Mouse (Mus musculus) gastrocnemius, adult 8-10 months (tissue): ENCODE measurements at regions not wholly inside any gene's neighbourhood (a gene's known extent, or its start where the extent isn't known, plus 50 kb on each side); places are given as distances from the start of the nearest gene placed in this dataset.

Experiments
- DNase-seq, 2 experiments: peaks; one replicate each; pipeline ENCODE4 v3.0.0; 2022; ENCODE audit warnings: low spot score in 2 of 2

DNA sequence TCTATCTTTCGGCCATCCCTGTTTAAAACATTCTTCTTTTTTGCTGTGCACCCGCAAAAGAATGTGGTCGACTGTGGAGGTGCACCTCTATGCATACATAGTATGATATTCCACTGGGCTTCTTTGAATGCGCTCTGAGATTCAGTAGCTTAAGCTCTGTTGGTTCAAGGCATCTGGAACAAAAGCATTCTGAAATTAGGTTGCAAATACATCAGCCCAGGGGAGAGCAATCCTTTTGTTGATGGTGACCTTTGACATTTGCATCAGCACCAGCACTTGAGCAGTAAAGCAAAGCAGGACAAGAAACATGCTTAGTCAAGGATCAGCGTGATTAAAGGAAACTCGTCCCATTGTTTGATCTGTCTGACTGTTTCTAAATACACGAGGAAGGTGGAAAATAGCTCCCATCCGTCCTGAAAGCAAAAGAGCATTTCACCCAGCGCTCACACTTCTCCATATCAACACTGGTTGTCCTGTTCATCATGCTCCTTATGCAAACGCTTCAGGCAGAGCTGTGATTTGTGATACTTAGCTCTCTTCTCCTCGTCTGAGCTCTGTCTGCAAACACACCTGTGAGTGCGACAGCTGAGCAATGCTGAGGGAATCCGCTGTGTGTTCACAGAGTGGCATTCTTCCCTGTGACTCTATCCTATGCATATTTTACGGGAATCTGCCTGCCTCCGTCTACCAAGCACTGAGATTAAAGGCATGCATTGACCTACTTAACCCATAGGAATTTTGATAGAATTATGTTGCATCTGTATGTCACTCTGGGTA is 67.4 kb upstream of the Dkk2 start:
- DNase-seq, result no peak

DNA sequence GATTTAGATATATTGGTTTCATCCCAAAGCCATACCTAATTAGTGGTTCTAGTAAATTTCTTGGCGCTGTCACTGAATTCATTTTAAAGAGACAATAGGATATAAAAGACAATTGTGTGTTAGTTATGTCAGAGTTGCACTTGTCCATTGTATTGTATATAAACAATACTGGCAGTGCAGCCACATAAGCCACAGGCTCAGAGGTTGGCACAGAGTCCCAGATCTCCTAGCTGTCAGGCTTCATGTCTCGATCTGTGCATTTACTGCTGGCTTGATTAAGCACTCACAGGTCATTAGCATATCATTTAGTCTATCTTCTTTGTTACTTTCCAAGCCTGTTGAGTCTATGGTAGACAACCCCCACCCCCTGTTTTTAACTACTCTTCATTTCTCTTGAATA is 66.6 kb upstream of the Dkk2 start:
- DNase-seq, result no peak

DNA sequence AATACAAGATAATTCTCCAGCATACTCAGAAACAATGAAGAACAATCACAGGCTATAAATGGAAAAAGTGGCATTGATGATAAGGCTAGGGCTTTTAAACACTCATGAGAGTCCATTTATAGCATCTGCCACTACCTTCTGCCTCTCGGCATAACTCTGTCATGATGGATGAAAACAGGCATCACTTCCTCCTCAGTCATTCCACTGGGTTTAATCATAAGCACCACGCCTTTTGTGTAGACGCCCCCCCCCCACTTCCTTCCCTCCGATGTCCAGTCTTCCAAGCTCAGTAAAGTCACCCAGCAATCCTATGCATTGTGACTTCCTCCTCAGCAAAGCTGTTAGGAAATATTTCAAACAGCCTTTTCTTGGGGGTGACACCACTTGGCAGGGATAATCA is 63.1 kb upstream of the Dkk2 start:
- no peak for DNase-seq

DNA sequence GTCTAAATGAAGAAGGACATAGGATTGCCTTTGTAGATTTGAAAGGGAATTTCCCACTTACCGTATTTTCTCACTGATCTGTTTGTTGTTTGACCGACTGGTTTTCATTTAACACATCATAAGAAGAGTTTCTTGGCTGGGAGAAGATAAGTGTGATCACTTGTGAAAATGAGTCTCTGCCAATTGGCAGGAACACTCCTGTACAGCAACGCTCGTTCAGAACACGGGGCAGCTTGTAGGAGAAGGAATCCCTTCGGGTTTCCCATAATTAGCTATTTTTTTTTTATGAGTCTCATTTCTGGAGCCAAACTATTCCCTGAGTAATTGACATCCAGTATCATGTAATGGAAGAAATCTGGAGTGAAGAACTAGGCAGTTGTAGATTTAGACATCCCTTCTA is 61.8 kb upstream of the Dkk2 start:
- no peak for DNase-seq

DNA sequence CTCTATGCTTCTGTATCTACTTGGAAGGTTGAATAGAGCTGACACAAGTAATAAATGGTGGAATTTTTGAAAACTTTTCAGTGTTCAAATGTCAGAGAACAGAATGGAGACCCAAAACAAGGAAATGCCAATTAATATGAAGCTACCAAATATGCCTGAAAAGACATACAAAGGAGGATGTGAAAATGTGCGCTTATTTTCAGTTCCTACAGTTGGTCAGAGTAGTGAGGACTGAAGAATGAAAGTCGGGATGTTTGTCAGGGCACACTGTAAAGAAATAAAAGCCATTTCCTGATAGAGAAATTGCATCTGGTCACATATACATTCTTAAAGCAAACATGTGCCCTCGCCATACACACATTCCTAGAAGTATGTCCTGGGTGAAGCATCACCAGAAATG is 56.0 kb upstream of the Dkk2 start:
- no peak for DNase-seq

DNA sequence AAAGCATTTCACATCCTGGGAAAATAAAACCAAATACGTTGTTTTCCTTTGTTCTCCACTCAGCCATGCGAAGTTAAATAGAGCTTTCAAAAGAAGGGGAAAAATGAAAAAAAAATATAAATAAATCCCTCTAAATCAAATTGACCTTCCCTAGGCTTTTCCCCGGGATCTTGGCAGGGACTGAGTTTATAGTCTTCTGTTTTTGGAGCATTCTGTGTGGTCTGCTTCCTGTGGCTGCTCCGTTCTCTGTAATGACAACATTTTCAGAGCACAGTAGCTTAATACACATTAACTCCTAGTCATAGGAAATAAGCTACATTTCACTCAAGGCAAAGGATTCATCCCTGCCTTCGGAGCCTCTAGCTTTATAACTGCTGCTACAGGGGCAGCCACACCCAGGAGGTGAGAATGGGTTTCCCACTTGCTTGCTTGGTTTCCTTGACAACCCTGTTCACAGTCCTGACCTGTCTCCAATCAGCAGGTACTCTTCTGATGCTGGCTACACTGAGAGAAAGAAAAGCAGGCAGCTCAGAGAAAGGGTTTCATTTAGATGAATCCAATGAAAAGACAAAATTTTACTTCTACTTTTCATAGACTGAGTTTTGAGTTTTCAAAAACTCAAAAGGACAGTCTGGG is 51.9 kb upstream of the Dkk2 start:
- no peak for DNase-seq

DNA sequence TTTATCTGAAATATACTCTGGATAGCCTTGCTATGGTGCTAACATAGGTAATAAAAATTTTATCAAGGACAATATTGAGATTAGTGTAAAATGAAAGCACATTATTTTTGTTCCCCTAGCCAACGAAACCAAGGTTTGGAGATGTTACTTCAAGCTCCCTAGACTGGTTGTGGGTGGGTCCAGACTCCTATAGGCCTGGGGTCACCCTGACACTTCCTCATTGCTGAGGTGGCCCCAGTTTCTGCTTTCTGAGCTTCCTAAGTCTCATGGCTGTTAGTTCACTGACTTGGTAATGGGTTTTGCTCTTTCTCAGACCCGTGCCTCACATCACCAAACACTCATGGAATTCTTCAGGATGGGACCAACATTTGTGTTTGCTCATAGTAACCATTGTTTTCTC is 49.9 kb upstream of the Dkk2 start:
- no peak for DNase-seq
